Mouse (Mus musculus): Measurements from ENCODE around the gene Vmn2r108.
"Not testable (repeated sequence)": the region's sequence is repeated elsewhere in the genome, so short reads cannot be mapped to it uniquely, and the experiment has no call there.

Gene Vmn2r108

GRCm38 (mm10) chr17:20481231-20481630 is at the start of gene Vmn2r108:
Gene Vmn2r108 (minus strand): TSS chr17:20481331.
- DNase-seq, result no peak

- not testable (repeated sequence) for DNase-seq
Observed at GRCm38 (mm10) chr17:20508247-20508646, 27.1 kb upstream of the Vmn2r108 start.

DNA sequence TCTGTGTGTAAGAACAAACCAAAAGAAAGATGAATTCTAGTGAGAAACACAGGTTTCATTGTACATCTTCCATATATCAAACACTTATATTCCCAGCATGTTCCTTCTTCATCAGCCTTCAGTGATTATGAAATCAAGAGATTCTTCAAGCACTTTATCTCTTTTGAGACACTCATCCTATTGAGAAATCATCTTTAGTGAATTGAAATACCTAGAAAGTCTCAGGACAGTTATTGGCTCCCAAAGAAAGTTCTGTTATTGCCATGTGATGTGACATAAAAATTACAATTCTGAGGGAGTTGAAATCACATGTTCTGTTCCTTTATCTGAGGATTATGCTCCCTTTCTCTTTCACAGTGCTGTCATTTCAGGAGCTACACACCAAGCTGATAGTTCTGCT is 16.7 kb upstream of the Vmn2r108 start, which contains the start of gene Vmn1r225:
Gene Vmn1r225, plus strand, starts transcription at position 301 of the 400 bp plus-strand sequence.
- DNase-seq, result no peak

DNA sequence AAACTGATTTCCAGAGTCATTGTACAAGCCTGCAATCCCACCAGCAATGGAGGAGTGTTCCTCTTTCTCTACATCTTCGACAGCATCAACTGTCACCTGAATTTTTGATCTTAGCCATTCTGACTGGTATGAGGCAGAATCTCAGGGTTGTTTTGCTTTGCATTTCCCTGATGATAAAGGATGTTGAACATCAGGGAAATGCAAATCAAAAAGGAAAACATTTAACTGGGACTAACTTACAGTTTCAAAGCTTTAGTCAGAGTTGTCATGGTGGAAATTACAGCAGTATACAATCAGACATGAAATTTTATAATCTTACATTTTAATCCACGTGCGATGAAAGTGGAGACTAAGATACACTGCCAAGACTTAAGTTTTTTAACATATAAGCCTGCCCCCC is 7.8 kb downstream of the Vmn2r108 start:
- no peak for DNase-seq

DNA sequence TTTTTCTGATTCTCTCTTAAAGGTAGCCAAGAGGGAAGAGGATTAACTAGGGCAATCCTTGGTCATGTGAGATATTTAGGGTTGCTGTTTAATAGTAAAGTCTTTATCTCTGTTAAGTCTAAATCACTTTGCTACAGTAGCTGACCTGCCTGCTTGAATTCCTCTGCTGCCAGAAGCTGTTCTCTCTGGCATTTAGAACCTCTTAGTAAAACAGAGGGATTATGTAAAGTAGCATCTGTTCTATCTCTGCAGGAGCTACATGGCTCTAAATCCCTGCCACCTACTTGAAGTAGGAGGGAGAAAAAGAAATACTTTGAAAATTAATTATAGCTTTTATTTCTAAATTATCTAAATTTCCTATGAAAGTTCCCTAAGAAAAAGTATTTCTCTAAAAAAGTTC is 41.9 kb downstream of the Vmn2r108 start:
- no peak for DNase-seq

- no peak for DNase-seq
Observed at GRCm38 (mm10) chr17:20413846-20414245, 67.3 kb downstream of the Vmn2r108 start, which contains the start of gene Vmn1r224. Gene Vmn1r224 (plus strand): TSS chr17:20414146.
